Mouse (Mus musculus) MEL-GATA-1-ER (cell line): ENCODE results near the gene Chst8.

Experiments
- DNase-seq: peaks from one replicate; pipeline ENCODE4 v3.0.0-alpha.2; 2012; ENCODE audit warnings: low read depth; ENCODE audit errors: extremely low read depth

Gene Chst8

GRCm38 (mm10) chr7:34714848-34715460 lies 97.6 kb downstream of the Chst8 start:
- DNase-seq: no peak

DNA sequence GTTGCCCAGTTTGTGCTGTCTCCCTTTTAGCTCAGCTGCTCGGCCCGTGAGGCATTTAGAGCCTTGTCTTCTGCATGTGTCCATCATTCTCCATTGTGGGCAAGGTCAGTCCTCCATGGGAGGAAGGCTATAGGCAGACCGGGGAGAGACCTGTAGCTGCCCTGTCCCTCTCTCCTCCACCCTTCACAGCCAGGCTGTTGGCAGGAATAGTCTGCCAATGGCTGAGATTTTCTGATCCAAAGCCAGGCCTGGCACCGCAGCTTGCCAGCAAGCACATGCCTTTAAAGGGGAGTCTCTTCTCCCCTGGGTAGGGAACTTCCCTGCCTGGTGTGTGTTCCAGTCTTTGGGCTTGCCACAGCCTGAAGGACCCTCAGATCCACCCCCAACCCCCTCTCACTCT lies 103.4 kb downstream of the Chst8 start:
- no peak for DNase-seq

DNA sequence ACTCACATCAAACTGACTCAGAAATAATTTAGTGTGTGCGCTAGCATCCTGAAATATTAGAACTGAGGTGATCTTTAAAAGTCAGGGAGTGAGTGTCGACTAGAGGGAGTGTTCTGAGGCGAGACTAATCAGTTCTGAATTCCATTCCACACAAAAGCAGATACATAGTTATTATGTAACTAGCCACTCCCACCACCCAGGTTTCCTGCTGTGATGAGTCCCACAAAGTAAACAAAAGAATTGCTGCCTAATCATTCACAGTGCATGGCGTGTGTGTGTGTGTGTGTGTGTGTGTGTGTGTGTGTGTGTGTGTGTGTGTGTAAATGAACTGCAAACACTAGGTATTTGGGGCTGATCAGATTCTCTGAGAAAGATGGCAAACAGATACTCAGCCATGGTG lies 108.1 kb downstream of the Chst8 start:
- DNase-seq: no peak

- DNase-seq: no peak
Observed at GRCm38 (mm10) chr7:34703437-34703836, 109.1 kb downstream of the Chst8 start.

DNA sequence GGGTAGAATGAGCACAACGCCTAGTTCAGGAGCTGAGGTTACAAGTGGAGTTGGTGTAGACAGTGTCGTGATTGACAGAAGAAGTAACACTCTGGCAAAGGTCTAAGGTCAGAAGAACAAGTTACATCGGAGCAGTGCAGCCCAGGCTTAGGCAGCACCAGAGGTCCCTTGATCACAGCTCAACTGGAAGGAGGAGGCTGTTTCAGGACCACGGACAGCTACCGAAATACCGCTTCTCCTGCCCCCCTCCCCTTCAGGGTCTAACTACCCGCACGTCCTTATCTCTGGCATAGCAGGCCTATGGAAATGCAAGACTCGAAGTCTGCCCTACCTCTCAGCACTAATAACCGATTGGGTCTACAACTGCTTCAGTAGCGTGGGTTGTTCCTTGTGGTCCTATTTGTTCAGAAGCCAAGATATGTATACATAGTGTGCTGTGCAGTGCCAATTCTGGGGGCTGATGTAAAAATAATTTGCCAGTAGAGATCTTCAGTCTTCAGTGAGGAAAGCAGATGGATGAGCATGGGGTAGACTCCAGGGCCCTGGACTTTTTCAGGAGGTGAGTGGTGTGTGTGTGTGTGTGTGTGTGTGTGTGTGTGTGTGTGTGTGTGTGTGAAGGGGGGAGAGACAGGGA lies 109.7 kb downstream of the Chst8 start:
- DNase-seq: no peak

GRCm38 (mm10) chr7:34699888-34700287 lies 112.6 kb downstream of the Chst8 start:
- no peak for DNase-seq

GRCm38 (mm10) chr7:34698221-34698620 lies 114.3 kb downstream of the Chst8 start:
- DNase-seq: no peak

DNA sequence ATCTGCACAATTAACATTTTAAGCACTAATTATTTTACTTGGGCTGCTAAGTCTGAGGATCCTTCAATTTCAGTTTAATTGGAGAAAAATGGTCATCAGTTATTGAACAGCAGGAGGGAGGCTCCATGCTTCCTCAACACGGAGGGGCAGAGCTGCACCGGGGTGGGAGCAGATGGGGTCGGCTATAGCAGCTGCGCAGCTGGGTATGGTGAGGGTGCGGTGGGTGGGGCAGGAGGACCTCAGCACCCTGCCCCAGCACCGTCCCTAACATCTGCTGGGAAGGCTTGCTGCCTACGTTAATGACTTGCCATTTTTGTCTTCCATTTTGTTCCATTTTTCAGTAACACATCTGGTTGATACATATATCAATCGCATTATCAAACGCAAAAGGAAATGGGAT lies 116.4 kb downstream of the Chst8 start:
- DNase-seq: no peak

- DNase-seq: no peak
Observed at GRCm38 (mm10) chr7:34694898-34695297, 117.6 kb downstream of the Chst8 start.

DNA sequence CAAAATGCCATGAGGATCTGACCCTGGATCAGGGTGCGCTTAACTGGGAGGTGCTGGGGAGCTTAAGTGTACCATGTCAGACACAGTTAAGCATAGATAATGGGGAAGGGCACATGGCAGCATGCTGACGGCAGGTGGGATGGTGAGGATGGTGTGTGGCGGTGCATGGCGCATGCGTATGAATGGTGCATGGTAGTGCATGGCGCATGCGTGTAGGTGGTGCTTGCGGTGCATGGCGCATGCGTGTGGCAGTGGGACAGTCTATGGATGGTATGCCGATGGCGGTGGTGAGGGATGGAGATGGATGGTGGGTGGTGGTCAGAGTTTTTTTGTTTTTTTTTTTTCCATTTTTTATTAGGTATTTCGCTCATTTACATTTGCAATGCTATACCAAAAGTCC lies 118.6 kb downstream of the Chst8 start:
- DNase-seq: no peak

DNA sequence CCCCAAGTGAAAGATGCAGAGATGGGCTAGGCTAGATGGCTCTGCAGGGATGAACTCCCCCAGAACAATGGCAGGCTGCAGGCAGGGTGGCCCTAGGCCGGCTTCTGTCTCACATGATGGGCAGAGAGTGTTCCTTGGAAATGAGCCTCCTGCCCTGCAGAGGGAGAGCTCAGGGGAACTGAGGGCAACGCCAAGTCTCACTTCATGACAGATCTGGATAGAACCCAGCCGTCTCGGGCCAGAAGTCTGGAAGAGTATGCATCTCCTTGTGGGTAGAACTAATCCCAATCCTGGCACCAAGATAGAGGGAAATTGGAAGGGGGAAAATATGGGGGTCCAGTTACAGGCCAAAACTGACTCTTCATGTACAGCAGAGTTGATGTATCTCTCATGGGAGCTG lies 119.4 kb downstream of the Chst8 start:
- no peak for DNase-seq

GRCm38 (mm10) chr7:34690111-34690510 lies 122.4 kb downstream of the Chst8 start:
- DNase-seq: no peak

DNA sequence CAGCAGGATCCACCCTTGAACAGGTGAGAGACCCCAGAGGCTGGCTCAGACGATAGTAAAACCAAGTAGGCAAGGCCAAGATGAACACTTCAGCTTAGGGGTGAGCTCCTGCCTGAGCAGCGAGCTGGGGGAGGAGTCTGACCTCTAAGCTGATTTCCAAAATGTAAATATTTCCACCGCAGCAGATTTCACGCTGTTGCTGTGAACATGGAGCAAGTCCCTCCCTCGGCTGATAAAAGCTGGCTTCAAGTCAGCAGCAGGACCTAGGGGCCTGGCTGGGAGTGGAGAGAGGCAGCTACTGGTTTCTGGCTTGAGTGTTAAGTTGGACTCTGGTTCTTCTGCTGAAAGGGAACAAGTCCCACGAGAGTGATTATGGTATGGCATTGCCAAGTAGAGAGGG lies 123.5 kb downstream of the Chst8 start:
- no peak for DNase-seq

- no peak for DNase-seq
Observed at GRCm38 (mm10) chr7:34685801-34686200, 126.7 kb downstream of the Chst8 start.

DNA sequence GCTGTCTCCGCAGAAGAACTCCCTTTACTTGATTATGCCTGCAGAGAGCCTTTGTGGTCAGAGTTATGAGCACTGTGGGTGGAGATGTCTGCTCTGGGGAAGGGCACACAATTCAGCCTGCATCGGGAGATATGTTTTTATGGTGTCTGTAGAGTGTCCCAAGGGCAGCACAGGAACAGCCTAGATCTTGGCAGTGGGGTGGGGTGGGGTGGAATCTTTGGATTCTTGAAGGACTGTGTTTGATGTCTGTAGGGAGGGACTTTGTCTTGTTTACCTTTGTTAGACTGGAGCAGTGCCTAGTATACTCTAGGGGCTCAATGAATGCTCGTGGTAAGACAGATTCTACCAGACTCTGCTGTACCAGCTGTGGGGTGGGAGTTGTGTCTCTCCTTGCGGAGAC lies 127.3 kb downstream of the Chst8 start:
- no peak for DNase-seq

- no peak for DNase-seq
Observed at GRCm38 (mm10) chr7:34680771-34681421, 131.6 kb downstream of the Chst8 start.

DNA sequence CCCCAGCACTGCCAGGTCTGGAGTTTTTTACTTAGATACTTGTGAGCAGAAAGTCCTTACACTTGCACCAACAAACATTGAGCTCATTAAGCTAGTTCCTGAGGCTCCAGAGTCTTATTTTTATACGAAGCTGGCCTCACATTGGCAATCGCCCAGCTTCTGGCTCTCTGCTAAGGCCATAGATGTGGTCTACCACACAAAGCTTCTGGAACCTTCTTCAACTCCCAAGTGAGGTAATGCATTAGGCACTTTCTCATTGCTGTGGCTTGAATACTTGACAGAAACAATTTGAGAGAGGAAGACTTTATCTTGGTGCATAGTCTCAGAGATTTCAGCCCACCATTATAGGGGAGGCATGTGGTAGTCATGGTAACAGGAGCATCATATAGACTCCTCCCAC lies 132.6 kb downstream of the Chst8 start:
- DNase-seq: no peak

GRCm38 (mm10) chr7:34675831-34676514 lies 136.5 kb downstream of the Chst8 start:
- DNase-seq: no peak

DNA sequence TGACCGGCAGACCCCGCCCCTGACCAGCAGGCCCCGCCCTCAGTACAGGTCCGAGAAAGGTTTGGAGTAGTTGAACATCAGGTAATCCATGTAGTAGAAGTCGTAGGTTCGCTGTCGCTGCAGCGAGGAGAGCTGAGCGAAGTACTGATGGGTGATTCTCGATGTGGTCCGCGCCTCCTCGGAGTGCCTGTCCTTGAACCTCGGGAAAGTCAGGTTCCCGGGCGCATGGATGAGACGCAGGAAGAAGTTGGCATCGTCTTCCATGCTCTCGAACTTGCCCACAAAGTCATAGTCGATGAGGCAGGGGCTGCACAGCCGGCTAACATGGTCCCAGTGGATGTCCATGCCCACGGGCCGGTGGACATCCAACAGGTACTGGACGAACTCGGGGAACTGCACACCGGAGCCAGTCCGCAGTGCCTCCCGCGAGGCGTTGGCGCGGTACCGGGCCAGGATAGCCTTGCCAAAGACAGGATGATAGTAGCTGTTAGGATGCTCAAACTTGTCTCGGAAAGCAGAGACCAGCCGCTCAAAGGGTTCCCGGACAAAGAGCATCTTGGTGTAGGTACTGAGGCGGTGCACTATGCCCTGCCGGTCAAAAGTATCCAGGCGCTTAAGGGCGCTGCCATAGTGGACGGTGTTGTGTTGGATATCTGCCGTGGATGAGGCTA lies 137.3 kb downstream of the Chst8 start:
- DNase-seq: no peak

DNA sequence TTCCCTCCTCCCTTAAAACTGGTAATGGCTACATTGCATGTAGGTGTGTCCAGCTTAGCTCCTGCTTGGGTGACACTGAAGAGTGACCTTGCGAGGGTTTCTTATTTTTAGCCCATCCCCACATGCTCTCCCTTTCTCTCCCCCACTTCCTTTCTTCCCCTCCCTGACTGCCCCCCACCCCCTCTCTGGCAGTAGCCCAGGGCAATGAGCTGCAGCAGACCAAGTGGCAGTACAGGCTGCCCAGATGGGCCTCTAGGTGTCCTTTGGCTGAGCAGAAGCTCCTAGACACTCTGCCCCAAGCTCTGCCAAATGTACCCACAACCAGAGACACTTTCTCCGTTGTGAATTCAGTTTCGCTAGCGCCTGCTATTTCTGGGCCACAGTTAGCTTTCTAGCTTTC lies 139.6 kb downstream of the Chst8 start:
- no peak for DNase-seq

- no peak for DNase-seq
Observed at GRCm38 (mm10) chr7:34671911-34672310, 140.6 kb downstream of the Chst8 start.

GRCm38 (mm10) chr7:34670778-34671177 lies 141.7 kb downstream of the Chst8 start:
- DNase-seq: no peak
